Comparison of ENCODE assay signal across 27 mouse cellular contexts in genomic region chr9:119278031-119278430, GRCm38 (mm10).
"Had no signal": no experiment of that assay in that cellular context is flagged by ENCODE, and none has a peak within 500 bp of the region (broad histone marks: within the 10 kb centered on the region; RNA-seq: fewer than 3 reads in every experiment).

No protein-coding gene starts in this region.

- H3K4me2 ChIP-seq: embryonic facial prominence, embryonic 12.5 days; embryonic facial prominence, embryonic 13.5 days; embryonic facial prominence, embryonic 15.5 days; forebrain, embryonic 12.5 days; forebrain, embryonic 13.5 days; forebrain, embryonic 15.5 days had no signal

- H3K9me3 ChIP-seq: embryonic facial prominence, embryonic 10.5 days; embryonic facial prominence, embryonic 12.5 days; embryonic facial prominence, embryonic 13.5 days; embryonic facial prominence, embryonic 15.5 days; forebrain, embryonic 10.5 days; forebrain, embryonic 12.5 days; forebrain, embryonic 13.5 days; forebrain, embryonic 15.5 days had no signal

- H3K36me3 ChIP-seq: embryonic facial prominence, embryonic 15.5 days; forebrain, embryonic 15.5 days had no signal

- H3K27ac ChIP-seq: embryonic facial prominence, embryonic 10.5 days; embryonic facial prominence, embryonic 12.5 days; embryonic facial prominence, embryonic 13.5 days; embryonic facial prominence, embryonic 15.5 days; forebrain, embryonic 10.5 days; forebrain, embryonic 12.5 days; forebrain, embryonic 13.5 days; forebrain, embryonic 15.5 days; gastrocnemius, adult 2 months had no signal

- H3K4me1 ChIP-seq: embryonic facial prominence, embryonic 10.5 days; embryonic facial prominence, embryonic 12.5 days; embryonic facial prominence, embryonic 13.5 days; embryonic facial prominence, embryonic 15.5 days; forebrain, embryonic 10.5 days; forebrain, embryonic 12.5 days had no signal

- DNase-seq: cerebellum, adult 2 months; cerebellum, adult 8-10 months; cerebellum, adult 9-10 months; cerebellum, adult 9-11 months; cerebellum, postnatal 10 days; cerebellum, postnatal 14 days; cerebellum, postnatal 25 days; cerebellum, postnatal 36 days; embryo, embryonic 11 days; forebrain, postnatal 0 days; gastrocnemius, adult 2 months; gastrocnemius, postnatal 10 days; gastrocnemius, postnatal 14 days; gastrocnemius, postnatal 25 days; gastrocnemius, postnatal 36 days; heart, adult 18-20 months had no signal

- H3K4me3 ChIP-seq: embryonic facial prominence, embryonic 10.5 days; embryonic facial prominence, embryonic 12.5 days; embryonic facial prominence, embryonic 13.5 days; embryonic facial prominence, embryonic 15.5 days; erythroblast, embryonic 14.5 days; forebrain, embryonic 10.5 days; forebrain, embryonic 12.5 days; forebrain, embryonic 13.5 days; forebrain, embryonic 15.5 days; gastrocnemius, adult 2 months had no signal

- ATAC-seq: forebrain, embryonic 13.5 days; forebrain, embryonic 14.5 days; forebrain, embryonic 15.5 days; forebrain, embryonic 16.5 days; forebrain, postnatal 0 days had no signal

- H3K9ac ChIP-seq: embryonic facial prominence, embryonic 12.5 days; embryonic facial prominence, embryonic 13.5 days; embryonic facial prominence, embryonic 15.5 days; forebrain, embryonic 12.5 days; forebrain, embryonic 13.5 days; forebrain, embryonic 15.5 days; forebrain, postnatal 0 days had no signal

- H3K27me3 ChIP-seq: embryonic facial prominence, embryonic 12.5 days; embryonic facial prominence, embryonic 13.5 days; embryonic facial prominence, embryonic 15.5 days; forebrain, embryonic 12.5 days; forebrain, embryonic 13.5 days; forebrain, embryonic 15.5 days had no signal
